Mouse (Mus musculus) large intestine, adult 2 months (tissue): ENCODE results near the gene Cyld. TPM values are rescaled to one million over a fixed set of nuclear protein-coding genes. Genes with fewer than 3 reads are reported as not detected.

ENCODE experiments used
- DNase-seq: peaks from one replicate; pipeline ENCODE4 v3.0.0-alpha.2; 2012; ENCODE audit warnings: low read depth, low spot score
- WGBS: fragments of 180-500 bp; shearing (Covaris S2); methylation state at CpG from one replicate; pipeline ENCODE4 v1.1.7; 2018; 5-methylcytosine and 5-hydroxymethylcytosine counted together
- polyA plus RNA-seq: library from polyadenylated mRNA; depleted of rRNA; stranded (reverse); fragments of >200 nt; gene quantifications from 2 replicates; pipeline ENCODE4 v1.2.3, GENCODE M21; 2012

Gene Cyld
- polyA plus RNA-seq, 1 experiment: 7.7 TPM

DNA sequence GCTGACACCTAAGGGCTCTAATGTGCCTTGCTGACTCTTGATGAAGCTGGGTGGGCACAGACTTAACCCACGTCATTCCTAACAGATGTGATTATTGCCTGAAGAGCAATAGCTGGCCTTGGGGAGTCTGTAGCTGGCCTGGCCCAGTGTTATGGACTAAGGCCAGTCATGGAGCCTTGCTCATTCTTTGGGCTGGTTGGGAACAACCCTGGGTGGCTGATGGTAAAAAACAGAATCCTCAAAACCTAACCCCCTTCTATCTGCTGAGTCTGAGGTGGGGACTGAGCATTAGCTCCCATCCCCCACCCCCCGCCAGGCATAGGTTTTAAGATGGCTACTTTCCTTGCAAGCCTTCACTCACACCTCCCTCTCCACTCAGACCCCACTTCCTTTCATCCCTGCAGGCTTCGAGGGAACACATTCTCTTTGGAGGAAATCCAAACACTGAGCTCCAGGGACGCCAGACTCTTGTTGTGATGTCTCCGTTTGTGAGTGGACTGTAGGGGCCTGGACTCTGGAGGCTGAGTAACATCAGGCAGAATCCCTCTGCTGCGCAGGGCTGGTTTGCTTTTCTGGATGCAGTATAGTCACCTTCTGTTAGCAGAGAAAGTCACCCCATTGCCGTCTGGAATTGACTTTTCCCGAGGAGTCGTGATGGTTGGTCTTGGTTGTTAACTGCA is 10.5 kb upstream of the Cyld start:
- 70% methylated on average over 9 of the region's 9 CpGs for WGBS
- DNase-seq: no peak

DNA sequence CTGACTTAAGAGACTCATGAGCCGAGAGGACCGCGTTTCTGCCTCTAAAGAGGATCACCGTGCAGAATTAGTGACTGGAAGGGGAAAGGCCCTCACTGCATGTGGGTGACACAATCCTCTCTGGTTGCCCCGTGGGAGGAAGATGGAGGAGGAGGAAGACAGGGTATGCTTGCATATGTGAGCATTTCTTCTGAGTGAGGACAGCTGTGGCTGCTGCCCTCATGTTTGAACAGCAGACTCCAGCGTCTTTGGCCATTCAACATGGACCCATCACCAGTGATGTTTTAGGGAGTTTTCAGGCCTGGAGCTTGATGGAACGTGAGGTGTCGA is 10.0 kb upstream of the Cyld start:
- DNase-seq: no peak
- WGBS: 81% methylated on average over 8 of the region's 8 CpGs

DNA sequence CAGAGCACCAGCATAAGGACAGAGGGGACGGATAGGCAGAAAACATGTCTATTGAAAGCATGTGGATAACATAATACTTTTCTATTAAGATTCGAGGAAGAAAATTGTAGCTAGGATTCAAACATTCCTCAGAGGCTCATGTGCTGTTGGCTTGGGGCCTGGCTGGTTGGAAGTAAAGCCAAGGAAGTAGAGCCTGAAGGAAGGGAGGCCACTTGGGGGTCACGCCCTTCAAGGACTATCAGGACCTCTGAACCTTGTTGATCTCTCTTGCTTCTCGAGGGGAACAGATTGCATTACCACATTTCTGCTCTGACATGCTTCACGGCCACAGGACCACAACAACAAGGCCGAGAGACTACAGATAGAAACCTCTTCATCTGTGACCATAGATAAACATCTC is 7.7 kb upstream of the Cyld start:
- DNase-seq: no peak
- 74% methylated on average over 6 of the region's 6 CpGs for WGBS

DNA sequence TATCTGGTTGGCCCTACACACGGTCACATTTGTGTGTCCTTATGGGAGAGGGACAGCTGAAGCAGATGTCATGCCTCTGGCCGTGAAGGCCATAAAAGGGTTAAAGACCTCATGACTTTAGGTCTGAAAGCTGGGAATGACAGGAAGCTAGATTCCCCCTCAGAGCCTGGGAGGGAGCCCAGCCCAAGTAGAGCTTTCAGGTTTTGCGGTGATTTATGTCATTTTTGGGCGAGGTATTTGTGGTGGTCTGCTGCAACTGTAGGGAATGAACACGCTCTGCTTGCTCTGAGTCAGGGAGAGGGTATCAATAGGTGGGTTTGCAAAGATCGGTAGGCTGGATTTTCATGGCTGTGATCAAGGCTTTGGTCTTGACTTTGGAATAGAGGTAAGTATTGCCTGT is 6.9 kb upstream of the Cyld start:
- 88% methylated on average over 6 of the region's 6 CpGs for WGBS

DNA sequence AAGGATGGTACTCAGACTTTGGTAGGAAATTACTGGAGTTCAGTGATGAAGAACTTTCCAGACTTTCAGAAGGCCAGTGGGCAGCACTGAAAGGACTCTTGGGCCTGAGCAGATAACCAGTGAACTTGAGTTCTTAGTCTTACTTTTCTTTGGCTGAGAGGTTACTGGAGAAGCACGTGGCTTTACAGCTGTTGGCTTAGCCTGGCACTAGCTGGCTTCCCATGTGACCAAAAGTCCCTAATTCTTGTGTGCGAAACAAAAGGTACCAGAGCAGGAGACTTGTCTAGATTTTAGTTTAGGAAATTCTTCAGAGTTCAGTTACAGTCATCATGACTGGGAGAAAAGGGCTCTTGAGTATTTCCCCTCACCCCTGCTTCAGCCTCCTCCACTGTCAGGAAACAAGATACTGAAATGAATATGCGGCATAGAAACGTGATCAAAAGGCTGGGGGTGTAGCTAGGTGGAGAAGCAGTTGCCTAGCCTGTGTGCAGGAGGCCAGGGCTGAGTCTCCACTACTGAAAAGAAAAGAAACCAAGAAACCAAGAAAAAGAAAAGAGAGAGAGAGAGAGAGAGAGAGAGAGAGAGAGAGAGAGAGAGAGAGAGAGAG is 5.4 kb upstream of the Cyld start:
- no peak for DNase-seq
- 32% methylated on average over 4 of the region's 4 CpGs for WGBS

More for the DNA sequence above, 6.9 kb upstream of the Cyld start:
- no peak for DNase-seq

DNA sequence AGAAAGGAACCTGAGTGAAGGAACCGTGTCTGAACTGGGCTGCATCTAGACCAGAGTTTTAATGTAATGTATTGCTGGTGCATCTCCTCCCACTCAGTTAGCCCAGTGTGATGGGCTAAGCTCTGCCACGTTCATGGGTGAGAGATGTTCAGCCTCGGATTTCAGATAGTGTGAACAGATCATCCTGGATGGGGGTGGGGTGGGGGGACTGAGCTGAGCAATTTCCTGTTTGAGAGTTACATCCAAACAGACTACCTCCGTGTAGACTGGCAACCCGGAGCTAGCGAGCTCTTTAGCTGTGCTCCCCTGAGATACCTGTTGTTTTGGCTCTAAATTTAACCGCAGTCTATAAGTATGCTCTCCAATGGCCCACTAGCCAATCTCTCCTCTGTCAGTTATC is 4.9 kb upstream of the Cyld start:
- no peak for DNase-seq
- WGBS: 35% methylated on average over 7 of the region's 7 CpGs

DNA sequence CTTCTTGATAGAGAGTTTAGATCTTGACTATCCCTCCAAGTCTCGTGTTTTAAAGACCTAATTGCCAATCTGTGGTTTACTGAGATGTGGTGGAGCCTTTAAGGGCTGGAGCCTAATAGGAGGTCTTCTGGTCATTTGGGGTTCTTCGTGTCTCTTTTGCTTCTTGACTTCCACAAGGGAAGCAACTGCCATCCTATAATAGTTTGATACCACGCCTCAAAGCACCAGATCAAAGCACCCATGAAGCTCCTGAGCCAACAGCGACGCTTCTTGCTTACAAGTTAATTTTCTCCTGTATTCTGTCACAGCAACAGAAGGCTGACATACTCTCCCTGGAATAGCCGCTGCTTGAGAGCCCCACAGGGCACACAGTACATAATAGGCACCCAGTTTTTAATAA is 4.0 kb upstream of the Cyld start:
- no peak for DNase-seq
- 78% methylated on average over 6 of the region's 6 CpGs for WGBS

DNA sequence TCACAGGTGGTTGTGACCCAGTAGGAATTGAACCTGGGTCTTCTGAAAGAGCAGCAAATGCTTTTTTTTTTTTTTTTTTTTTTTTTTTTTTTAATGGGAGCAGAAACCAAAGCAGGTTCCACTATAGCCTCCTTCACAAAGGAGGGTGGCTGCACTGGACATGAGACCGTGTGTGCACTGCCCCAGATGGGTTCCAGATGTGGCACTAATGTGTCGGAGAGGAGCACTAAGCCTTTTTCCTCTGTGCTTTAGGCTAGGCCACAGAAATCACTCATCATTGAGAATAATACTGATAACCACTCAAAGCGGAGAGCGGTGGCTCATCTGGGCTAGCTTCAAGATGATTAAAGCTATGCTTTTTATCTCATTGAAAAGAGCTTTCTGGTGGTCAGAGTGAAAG is 3.5 kb upstream of the Cyld start:
- 88% methylated on average over 4 of the region's 4 CpGs for WGBS

DNA sequence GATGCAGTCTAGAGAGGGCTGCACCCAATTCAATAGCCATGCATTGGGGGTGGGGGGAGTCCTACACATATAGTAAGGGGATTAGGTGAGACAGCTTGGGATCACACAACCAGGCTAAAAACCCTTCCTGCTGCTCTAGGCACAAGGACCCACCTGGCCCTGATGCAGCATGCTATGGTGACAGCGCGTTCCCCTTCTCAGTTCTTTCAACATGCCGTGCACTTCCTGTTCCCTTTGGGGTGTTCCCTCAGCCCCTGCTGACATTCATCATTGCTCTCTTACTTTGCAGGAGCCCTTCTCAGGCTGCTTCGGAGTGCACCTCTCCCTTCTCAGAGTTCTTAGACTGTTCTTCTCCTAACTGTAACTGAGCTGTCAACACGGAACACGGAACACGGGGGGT is 2.5 kb upstream of the Cyld start:
- WGBS: 65% methylated on average over 7 of the region's 7 CpGs
- no peak for DNase-seq

More for the DNA sequence above, 3.5 kb upstream of the Cyld start:
- no peak for DNase-seq

DNA sequence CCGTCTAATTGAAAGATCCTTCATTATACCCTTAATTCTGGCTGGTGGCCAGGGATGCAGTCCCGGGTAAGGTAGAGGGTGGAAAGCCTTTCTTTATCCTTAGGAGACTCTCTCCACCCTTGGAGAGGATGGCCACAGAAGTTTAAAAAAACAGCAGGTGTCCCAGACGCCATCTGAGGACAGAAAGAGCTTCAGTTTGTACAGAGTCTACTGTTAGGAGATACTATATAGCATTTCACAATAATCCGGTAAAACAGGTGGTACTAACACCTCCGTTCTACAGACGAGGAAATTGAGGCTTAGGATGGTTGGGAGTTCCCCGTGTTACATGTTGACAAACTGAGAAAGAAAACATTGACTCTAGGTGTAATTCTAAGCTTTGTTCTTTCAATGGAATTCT is 600 bp upstream of the Cyld start:
- 3% methylated on average over 7 of the region's 7 CpGs for WGBS
- peak; percentile 4 for DNase-seq

DNA sequence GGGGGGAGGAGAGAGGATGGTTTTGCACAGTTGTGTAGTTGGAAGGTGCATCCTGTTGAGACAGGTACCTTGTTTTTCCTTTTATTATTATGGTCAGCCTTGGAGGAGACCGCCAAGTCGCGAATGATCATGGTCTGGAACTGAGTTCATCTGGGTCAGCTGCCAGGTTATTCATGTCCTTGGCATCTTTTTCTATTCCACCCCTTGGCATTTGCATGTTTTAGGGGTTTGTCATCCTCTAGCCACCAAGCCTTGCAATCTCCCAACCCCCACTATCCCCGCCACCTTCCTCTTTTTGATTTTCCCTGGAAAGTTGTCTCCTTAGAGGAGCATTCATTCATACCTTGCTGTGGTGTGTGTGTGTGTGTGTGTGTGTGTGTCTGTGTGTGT is 809 bp downstream of the Cyld start:
- 3% methylated on average over 4 of the region's 4 CpGs for WGBS
- DNase-seq: no peak

DNA sequence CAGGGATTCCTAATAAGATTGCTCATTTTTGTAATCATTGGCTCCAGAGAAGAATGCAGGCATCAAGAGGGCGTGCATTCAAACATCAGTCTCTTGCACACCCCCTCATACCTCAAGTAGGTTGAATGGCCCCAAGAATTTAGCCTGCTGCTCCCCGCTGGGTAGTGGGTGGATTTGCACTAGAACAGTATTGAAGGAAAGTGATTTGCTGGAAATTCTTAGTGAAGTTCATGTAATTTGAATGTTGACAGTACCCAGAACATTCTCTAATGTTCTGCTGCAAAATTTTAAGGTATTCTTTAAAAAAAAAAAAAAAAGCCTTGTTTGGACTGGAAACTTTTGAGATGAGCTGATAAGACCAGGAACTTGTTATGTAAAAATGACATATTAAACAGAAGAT is 1.2 kb downstream of the Cyld start:
- DNase-seq: no peak
- 27% methylated on average over 2 of the region's 2 CpGs for WGBS

DNA sequence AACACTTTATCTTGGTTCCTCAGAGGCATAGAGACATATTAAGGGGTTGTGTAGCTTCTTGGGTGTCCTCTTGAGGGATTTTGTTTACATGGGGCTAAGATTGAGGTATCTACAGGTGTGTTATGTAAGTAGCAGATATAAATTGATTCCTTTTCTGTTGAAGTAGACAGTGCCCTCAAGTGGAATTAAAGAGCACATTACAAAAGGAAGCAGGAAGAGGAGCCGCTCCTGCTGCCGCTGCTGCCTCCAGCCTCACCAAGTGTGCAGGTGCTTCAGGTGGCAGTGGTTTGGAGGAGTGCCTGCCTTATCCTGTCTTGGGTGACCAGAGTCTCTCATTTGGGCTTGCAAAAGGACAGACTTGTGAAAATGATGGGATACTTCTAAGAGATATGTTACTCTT is 4.8 kb downstream of the Cyld start:
- WGBS: 10% methylated on average over 2 of the region's 2 CpGs
- DNase-seq: no peak

DNA sequence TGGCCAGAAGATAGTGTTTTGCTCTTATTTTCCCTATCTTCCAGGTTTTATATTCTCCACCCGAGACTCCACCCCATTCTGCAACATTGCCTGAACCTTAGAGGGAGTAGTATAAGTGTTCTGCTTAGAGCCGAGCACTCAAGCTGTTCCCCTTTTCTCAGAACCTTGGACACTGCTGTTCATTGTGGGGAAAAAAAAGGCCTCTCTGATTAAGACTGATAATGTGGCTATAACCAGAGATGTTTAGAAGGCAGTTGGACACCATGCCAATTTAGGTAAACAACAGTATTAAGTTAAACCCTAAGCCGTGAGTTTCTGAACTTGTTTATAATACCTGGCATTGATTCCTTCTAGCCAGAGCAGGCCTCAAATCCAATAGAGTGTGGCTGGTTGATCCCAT is 6.0 kb downstream of the Cyld start:
- 79% methylated on average over 3 of the region's 3 CpGs for WGBS

DNA sequence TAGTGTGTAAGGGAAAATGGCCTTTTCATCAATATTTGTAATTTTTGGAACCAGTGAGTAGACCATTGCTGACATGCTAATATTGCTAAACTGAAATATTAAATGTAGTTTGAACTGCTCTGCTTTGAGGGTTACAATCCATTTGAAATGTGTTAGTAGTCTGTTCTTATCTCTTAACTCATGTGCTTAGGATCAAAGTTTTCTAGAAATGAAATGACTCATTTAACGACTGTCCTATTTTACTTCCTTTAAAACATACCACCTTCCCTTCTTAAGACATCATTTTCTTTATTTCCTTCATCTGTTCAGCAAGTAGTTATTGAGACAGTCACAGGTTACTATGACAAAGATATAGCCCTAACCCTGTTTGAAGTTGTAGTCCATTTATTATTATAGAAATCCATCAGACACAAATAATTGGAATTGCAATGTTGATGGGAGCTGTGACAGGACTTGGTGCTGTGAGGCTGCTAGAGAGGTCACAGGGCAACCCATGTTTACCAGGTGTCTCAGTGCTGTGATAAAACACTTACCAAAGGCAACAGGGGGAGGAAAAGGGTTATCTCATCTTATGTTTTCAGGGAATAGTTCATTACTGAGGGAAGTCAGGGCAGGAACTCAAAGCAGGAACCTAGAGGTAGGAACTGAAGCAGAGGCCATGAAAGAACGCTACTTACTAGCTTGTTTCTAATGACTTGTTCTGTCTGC is 26.6 kb downstream of the Cyld start:
- 62% methylated on average over 2 of the region's 2 CpGs for WGBS
- DNase-seq: no peak

More for the DNA sequence above, 6.0 kb downstream of the Cyld start:
- no peak for DNase-seq

DNA sequence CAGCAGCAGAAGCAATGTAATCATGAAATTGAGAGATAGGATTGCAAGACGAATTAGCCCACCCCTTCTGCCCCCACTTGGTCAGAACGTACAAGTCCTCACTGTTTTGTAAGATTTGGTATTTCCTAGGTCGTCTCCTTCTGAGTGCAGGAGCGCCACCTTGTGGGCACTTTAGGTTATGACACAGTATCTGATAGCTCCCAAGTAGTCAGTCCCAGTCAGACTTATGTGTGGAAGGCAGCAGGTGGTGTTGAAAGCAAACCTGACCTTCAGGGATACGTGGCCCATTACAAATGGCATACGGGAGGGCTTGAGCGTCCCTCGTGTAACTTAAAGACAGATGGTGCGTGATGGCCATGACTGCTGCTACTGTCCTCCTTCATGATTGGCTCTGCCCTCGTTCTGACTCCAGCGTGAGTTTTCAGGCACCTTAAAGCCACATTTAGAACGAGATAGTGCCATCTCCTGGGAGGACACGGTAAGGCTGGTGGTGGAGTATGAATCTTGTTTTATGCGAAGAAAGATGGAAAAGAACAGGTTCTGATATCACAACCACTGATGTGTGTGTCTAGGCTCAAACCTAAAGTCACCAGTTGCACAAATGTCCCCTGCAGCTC is 58.5 kb downstream of the Cyld start:
- DNase-seq: peak; percentile 73
- 2% methylated on average over 14 of the region's 14 CpGs for WGBS

DNA sequence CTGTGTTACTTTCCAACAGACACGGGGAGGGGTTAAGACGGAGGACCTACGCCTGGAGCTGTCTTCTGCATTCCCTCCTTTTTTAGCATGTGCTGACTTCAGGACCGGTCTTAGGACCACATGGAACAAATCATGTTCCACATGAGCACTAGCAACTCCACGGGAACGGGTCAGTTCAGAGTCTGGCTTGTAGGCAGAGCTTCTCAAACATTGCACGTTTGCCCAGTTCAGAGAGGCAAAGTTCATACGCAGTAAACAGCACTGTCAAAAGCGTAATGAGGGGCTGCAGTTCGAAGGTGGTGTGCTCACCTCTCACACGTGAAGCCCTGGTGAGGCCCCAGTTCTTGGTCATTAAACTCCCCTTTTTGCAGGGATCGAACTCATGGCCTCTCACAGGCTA is 65.2 kb downstream of the Cyld start:
- no peak for DNase-seq
- WGBS: 52% methylated on average over 12 of the region's 12 CpGs

DNA sequence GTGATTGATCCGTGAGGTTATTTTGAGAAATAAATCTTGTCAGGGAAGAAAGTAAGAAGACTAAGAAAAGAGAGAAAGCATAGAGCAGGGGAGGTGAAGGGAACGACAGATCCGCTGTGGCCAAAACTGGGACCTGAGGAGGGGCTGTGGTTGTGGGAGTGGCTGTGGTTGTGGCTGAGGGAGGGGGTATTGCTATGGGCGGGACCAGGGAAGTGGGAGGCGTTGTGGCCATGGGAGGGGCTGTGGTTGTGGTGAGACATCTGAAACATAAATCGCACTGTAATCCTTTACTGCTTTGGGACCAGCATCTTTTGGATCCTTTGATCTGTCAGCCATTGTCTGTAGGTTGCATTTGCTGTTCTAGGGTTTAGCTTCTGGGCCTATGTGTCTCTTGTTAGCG is 74.4 kb downstream of the Cyld start:
- DNase-seq: no peak
- WGBS: 83% methylated on average over 7 of the region's 7 CpGs

DNA sequence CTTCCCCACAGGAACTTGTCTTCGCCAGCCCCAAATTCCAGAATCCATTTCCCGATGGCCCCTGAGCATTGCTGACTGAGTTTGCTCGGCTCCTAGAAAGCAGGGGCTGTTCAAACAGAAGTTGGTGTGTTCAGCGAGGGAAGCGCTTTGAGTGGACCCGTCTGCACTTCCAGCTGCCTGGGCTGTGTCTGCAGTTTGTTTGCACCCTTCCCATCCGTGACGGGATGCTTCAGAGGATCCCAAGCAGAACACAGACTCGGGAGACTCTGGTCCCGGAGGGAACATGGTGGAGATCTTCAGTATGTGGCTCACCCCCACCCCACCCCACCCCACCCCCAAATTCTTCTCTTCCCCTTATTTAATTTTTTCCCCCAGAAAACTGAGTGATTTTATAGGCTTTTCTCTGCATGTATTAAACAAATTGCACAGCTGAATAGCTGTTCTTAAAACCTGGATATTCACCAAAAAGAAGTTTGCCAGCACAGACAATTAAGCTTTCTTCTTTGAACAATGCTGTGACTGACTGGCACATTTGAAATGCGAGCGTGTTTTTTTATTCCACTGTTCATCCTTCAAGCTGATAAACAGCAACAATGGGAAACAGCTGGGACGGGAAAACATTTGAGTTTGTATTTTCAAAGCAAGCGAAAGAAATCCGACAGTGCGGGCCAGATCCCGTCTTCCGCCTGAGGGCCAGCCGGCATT is 77.9 kb downstream of the Cyld start:
- DNase-seq: no peak

DNA sequence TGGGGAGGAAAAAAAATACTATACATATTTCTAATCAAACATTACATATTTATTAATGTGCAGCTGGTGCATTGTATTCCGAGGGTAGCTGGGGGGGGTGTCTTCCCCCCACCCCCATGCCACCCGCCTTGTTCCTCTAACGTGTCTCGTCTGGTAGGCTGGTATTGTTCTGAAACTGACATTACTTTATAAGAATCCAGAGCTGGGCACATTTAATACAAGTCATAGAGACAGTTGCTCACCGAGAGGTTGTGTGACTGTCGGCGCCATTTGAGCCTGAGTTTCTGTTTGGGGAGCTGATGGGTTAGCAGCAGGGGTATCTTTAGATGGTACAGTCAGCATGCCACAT is 78.4 kb downstream of the Cyld start:
- no peak for DNase-seq
- WGBS: 78% methylated on average over 7 of the region's 7 CpGs

More for the DNA sequence above, 77.9 kb downstream of the Cyld start:
- WGBS: 48% methylated on average over 19 of the region's 19 CpGs
